Mouse (Mus musculus) brain, adult 2 months (tissue): ENCODE measurements at regions not wholly inside any gene's neighbourhood (a gene's known extent, or its start where the extent isn't known, plus 50 kb on each side); places are given as distances from the start of the nearest gene placed in this dataset.

ENCODE experiments used
- DNase-seq: peaks from one replicate; pipeline ENCODE4 v3.0.0; 2011; ENCODE audit warnings: low read depth, low spot score

DNA sequence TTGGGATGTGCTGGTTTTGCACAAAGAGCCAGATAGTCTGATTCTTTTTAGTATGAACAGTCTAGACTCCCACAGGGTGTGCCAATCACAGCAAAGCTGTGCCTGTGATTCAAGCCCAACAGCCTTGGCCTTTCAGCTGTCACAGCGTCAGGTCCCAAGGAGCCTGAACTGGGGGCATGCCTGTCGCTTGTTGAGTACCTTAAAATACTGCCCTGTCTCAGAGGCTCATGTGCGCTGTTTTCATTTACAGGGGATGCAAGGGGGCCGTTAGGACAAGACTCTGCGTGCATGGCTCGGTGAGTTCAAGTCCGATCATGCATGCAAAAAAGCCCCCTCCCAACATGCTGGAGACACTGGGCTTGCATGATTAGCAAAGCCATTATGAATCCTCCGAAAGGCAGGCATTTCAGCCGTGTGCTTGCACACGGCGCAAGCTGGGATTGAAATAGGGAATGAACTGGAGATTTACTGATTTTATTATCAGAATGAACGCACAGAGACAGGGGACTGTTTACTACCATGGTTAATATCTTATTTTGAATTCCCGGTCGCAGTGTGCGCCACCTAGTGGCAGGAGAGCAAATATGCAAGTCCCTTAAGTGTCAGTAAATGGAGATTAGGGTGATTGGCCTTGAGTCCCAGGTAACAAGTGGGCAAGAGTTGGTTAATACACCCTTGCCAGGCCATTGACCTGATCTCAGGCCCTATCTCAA, 332.8 kb upstream of the Camk1g start:
- peak; percentile 66 for DNase-seq

DNA sequence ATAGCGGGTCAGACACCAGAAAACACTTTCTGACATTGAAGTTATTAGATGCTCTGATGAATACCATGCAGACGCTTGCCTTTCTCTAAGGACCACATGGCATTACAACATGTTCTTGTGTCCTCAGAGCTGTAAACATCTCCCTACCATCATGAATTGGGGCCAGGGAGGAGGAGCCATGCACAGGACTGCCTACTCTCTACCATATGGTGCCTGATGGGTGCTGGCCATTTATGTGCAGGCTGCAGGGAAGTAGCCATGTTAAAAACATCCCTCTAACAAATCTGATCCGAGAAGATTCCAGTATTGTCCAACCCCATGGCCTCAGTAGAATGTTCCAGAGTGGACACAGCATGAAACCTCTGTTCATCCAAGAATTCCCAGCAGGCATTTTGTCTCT, 330.1 kb upstream of the Camk1g start:
- peak; percentile 44 for DNase-seq

DNA sequence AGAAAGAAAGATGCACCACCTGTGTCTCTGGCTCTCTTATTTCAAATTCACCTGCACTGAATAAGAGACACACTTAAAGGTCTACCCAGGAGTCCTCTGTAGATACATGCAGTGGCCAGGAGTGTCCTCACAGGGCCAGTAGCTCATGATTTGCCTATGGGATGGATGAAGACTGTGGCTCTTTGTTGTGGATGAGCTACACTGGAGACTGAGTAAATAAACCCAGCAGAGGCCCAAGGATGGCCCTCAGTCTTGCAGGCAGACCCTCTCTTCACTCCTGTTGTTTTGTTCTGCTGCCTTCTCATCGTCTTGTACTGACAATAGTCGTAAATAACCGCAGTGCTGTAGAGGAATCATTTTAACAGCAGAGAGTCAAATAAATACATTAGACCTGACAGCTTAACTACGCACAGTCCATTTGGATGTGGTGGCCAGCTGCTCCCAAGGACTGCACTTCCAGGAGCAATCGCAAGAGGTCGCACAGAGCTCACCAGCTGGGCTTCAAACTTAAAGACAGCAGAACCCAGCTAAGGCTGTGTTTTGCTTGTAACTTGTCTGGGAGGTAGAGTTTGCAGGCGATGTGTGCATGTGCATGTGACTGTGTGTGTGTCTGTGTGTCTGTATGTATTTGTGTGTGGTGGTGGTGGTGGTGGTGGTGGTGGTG, 328.6 kb upstream of the Camk1g start:
- peak; percentile 89 for DNase-seq

DNA sequence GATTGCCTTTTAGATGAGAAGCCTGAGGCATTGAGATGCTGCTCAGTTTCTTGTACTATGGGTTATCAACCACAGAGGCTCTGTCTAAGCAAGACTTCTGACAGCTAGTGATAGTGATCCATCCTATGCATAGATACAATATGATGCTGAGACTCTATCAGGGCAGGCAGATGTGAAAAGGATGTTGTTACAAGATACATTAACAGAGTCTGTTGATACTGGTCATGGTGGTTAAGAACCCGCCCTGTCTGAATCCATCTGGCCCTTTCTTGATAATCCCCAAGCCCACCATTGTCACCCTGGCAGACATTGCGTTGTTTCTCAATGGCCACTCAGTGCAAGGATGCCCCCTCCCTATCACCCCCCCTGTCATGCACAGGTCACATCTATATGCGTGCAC, 327.8 kb upstream of the Camk1g start:
- no peak for DNase-seq

DNA sequence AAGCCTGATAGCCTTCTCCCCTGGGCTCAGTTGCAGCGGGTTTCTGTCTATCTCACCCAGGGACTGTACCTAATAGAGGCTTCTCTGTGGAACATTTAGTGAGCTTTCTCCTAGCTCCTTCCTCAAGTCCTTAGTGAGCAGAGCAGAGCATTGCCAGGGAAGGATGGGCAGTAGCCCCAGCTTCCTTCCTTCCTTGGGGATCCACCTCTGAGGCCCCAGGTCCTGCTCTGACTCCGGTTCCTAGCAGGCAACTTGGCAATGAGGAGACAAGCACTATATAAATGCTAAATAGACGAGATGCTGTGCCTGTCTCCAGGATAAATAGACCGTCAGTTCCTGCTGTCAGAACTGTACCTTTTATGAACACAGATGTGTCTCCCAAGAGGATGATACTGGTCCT, 326.9 kb upstream of the Camk1g start:
- DNase-seq = no peak

DNA sequence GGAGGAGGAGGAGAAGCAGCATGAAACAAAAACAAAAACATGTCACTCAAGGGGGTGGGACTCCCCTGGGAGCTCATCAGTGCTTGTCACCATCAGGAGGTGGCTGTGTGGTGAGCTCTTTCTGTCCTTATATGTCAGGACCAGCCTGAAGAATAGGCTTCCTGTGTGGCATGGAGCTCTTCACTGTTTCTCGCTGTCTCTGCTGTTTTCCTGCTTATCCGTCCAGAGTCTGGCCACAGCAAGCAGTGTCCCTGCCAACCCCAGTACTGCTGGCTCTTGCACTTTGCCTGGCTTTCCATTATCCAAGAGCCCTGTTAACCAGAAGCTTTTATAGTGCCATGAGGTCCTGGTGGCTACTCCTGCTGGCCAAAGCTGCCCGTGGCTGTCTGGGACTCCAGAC, 322.9 kb upstream of the Camk1g start:
- peak; percentile 33 for DNase-seq

DNA sequence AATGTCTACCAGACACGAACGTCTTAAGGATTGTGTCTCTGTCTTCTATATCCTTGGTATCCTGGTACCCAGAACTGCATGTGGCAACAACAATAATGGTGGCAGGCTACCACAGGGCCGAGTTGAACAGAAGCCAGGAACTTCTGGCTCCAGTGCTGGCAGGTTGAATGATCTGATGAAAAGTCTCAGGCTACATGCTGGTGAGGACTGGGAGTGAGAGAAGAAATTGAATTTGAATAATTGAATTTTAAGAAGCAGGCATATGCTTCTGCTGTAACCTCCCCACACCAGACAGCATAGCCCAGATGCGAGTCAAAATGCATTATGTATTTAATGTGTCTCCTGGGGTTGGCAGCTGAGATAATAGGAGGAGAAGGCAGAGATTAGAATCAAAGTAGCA, 319.5 kb upstream of the Camk1g start:
- DNase-seq = no peak

DNA sequence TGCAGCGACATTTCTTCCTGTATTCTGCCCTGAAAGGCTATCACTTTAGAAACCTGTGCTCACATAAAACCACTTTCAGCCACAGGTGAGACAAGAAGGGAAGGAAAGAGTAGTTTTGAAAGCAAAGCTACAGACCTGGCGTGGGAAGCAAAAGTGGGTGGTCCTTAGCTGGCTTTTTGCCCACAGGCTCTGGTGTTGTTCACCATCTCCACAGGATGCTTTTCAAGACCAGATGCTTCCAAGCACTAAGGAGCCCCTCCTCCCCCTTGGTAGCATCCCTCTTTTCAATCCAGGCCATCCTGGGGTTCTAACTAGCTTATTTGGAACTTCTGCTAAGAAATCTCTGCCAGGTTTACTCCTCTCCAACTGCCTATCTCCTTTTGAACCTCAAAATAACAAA, 312.8 kb upstream of the Camk1g start:
- DNase-seq = no peak

DNA sequence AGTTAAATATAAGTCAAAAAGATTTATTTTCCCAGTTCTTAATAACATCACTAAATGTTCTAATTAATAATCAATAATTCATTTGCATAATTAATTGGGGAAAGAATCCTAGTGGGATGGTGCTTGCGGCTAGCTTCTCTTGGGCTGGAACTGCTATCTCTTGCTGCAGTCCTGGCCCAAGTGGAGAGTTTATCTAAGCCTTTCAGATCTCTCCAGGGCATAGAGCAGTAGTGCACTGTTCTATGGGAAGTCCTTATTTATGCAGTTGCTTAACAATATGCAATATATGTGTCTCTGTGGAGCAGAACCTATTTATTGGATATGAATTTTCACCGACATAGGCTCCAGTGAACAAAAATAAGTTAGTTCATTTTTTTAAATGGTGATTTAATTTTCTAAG, 308.4 kb upstream of the Camk1g start:
- no peak for DNase-seq

DNA sequence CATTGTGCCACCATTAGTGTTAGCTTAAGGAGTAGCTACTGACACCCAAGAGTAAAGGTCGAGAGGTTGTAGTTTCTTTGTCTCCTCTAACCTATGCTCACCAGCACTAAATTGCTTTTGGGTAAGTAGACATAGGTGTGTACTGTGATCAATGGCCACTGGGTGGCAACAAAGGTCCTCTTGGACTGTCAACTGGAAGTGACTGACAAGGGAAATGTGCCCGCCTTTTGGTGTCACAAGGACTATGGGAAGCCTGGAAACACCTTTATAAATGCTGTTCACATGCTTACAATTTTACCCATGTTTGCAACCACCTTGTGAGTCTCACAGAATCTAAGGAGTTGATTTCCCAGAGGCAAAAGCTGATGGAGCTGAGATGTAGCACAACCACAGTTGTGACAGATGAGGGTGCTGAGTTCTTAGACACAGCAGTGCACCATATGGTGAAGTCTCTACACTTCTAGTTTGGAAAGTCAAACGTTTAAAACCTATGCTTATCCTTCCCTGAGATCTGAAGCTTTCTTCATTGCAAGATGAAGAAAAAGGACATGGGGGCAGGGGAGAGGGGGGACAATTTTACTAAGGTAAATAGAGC, 303.2 kb upstream of the Camk1g start:
- DNase-seq = peak; percentile 76

DNA sequence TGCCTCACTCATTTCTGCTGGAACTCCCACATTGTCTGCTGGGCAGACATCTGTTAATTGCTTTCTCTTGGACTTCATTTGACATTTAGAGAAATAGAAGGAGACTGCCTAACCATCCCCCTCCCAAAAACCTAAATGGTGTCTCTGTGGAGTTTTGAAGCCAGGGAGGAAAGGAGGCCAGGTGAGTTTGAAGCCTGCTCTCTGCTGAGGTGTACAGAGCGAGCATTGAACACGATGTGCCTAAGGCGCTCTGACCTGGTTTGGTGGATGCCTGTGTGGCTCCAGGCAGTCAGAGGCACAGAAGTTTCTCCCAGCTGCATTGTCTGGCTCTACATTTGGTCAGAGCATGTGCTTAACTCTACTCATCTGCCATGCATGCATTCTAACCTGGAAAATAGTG, 302.6 kb upstream of the Camk1g start:
- DNase-seq = peak; percentile 56

DNA sequence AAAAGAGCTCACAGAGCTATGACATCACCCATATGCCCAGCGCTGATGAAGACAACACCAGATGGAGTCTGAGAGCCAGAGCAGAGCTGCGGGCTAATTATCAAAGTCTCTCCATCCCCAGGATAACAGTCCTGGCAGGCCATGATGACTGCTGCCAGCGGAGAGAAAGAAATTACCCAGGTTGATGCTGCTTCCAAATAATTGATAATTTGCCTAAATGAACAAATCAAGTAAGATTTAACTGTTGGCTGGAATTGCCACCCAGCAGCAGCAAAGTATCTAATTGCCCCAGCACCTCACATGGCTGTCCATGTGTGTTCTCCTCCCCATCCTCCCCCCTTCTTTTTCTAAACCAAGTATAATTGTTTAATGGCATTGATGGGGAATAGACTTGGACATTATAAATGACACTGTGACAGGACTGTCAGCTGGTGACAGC, 301.7 kb upstream of the Camk1g start:
- DNase-seq = peak; percentile 57

DNA sequence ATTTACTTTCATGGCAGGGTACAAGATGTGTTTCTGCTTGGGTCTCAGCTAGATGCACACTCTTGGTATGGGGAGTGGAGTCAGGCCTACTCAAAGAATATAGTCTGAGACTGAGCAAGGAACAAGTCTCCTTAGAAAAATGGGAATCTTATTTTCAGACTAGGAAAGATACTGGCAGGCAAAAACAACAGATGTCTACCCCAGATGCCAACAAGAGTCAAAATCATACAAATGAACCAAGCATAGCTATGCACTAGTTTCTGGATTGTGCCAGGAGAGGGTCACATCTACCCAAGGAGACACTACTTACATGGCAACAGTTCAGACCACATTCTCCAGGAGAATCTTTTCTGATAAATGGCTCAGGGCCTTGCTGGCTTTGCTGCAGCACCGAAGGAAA, 300.9 kb upstream of the Camk1g start:
- peak; percentile 68 for DNase-seq

DNA sequence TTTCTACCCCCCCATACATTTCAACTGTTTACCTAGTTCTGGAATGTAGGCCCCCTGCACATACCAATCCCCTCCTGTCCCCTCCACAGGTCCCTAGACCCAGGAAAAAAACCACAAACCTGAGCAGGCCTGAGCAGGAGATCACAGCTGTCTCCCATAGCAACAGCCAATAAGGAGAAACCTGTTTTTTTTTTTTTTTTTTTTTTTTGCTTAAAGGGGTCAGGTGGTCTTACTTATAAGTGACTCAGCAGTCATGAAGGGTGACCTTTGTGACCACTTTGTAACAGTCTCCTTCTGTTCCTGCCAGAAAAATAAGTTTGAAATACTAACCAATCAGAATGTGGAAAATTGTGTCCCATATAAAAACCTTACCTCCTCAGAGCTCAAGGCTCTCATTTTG, 299.9 kb upstream of the Camk1g start:
- no peak for DNase-seq

DNA sequence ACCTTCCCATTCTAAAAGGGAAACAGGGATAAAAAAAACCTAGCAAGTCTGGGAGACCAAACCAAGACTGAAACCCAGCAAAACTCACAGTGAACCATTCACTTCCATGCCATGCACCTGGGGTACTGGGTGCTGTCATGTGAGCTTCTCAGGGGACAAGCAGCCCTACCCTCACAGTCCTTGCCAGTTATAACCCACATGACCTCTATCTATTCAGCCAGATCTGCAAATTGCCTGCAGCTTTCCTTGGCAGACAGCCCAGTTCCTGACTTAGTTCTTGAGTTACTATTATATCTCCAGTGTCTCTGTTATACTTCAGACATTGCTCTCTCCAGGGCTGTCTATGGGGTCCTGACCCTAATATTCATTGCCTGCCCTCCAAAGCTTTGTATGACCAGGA, 298.7 kb upstream of the Camk1g start:
- peak; percentile 53 for DNase-seq

DNA sequence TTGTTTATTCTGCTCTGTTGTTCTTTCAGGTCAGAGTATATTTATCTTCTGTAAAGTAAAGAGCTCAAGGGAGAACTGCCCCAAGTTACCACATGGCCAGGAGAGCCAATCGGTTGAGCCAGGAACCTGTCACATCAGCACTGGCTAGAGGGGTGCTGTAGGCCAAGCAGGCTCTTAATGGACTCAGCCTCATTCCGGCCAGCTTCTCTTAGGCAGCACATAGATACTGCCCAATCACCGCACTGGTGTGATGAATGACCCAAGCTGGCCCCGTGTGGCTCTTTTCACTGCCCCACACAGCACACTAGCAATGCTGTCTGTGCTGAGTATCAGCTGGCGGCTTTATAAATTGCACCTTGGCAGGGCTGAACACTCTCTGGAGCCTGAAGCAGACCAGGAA, 295.8 kb upstream of the Camk1g start:
- no peak for DNase-seq

DNA sequence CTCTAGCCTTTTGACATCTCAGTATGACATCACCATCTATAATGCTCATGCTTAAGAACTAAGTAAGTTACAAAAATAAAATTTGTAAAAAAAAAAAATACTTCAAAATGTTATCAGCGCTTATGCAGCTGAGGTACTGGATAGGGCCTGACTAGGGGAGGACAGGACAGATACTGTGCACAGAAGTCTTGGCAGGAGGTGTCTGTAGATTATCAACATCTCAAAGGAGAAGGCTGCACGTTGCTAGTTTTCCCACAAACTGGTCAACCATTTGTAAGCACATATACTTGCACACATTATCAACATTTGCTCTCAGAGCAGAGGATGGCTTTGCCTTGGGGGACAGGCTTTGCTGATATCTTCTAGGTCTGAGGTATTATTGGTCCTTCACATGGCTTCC, 294.5 kb upstream of the Camk1g start:
- DNase-seq = no peak

DNA sequence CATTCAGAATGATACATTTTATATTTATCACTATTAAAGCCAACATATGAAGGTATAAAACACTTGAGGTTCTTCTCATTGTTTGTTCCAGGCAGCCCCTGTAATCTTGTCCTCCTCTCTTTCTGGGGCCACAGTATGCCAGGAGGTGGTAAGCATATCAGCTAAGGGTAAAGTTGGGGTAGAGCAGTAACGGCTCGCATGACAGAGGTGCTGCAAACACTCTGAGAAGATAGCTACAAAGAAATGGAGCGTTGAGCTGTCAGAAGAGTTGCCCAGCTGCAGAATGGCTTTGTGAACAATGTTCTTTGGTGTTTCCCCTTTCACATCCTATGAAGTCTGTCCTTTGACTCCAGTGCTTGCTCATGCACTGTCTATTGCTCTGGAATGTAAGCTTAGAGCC, 293.5 kb upstream of the Camk1g start:
- DNase-seq = no peak

DNA sequence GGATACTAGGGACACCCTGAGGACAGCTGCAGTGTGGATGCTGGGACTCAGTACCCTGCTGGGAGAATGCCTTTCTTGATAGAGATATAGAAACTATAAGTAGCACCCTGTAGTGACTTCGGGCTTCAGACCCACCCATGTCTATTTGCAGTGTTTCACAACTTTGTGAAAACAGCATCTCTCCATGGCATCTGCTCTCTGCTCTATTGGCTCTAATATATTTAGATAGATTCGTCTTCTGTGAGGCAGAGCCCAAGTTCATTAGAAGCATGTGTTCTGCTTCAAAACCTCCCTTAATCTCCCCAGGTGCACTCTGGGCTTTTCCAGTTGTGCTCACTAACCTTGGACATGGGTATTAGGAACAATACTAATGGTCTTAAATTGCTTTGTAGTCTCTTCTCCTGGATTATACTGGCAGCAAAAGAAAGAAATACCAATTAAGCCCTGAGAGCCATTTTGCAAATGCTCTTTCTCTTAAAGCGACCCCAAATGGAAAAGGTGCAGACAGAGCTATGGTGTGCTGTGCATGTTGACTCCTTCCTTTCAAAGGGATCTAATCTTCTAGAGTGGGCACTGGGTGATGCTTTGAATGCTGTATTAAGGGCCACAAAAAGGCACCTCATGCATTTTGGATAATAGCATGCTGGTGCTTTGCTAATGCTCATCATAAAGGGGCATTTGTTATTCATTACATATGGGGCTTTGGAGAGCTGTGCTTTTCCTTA, 292.2 kb upstream of the Camk1g start:
- DNase-seq = no peak

DNA sequence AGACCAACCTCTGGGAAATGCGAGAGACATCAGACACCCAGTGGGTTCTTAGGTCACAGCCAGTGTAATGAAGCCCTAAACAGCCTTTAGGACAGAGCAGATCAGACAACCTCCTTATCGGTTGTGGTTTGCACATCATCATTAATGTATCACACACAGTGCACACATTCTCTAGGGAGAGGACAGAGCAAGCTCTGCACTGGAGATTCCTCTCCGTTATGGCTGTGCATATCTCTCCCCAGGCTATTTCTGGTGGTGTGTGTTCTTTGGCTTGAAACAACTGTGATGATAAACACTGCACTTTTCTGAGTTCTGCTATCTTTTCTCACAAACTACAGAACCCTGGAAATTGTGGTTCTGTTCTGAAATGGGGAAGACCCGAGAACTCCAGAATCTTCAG, 291.3 kb upstream of the Camk1g start:
- no peak for DNase-seq

DNA sequence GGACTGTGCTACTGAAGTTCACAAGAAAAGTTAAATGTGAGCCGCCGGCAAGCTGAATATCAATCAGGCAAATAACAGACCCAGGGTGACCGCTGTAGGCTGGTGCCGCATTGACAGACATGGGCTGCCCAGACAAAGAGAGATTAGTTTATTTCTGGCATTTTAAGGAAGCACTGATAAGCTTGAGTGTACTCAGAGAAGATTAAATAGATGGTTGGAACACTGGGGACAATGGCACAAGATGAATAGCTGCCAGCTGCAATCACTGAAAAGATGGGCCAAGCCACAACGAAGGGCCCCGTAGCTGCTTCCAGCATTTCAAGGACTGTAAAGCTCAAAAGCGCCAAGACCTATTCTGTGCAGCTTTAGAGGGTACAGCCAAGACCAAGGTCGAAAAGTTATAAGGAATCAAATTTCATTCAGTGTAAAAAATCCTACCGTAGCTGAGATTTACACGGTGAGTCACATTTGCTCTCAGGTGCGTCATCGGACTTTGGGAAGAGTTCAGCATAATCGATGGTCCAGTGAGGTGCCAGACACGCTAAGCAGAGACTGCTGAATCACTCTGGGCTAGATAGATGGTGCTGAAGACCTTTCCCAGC, 285.1 kb upstream of the Camk1g start:
- DNase-seq = peak; percentile 28

DNA sequence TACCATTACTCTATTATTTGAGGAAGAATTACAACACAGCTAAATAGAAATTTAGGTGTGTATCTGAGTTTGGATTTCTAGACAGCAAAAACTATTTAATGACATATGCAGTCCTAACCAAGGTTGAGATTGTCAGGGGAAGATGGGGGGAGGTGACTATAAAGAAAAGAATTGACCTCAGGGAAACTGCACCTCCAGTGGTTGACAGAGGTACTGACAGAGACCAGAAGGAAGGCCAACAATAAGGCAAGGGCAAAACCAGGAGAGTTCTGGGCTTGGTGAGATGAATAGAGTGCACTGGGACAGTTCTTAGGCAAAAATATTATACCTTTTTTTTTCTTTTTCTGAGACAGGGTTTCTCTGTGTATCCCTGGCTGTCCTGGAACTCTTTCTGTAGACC, 280.2 kb upstream of the Camk1g start:
- DNase-seq = no peak
